Mouse (Mus musculus) CH12.LX (cell line): Measurements from ENCODE around the gene Pgap1. TPM values are rescaled to one million over a fixed set of nuclear protein-coding genes. Genes with fewer than 3 reads are reported as not detected.

Source experiments
- DNase-seq: peaks from one replicate; pipeline ENCODE4 v3.0.0-alpha.2; 2013; ENCODE audit errors: extremely low read depth
- H3K27ac ChIP-seq: 2 replicates; pipeline ENCODE4 v1.5.1; 2012; ENCODE audit warnings: low read depth, mild to moderate bottlenecking, control low read depth, moderate library complexity; ENCODE audit not compliant: insufficient read depth
- H3K27me3 ChIP-seq: replicated peaks from 2 replicates; pipeline ENCODE3; 2012; ENCODE audit warnings: inconsistent platforms
- H3K36me3 ChIP-seq, 2 experiments: replicated peaks in 1 of 2; 2 replicates each; pipeline versions ENCODE3 to v1.6.1; 2012; ENCODE audit warnings: inconsistent platforms in 1 of 2, low read length in 1 of 2, mild to moderate bottlenecking in 1 of 2, mixed read lengths in 1 of 2, moderate library complexity in 1 of 2; ENCODE audit not compliant: control insufficient read depth in 1 of 2, insufficient read depth in 1 of 2
- H3K4me1 ChIP-seq, 2 experiments: 2 replicates each; pipeline ENCODE4 v1.6.1; 2012; ENCODE audit warnings: inconsistent platforms in 1 of 2, moderate library complexity in 1 of 2; ENCODE audit not compliant: insufficient read depth in 2 of 2, control insufficient read depth in 1 of 2
- H3K4me2 ChIP-seq: 2 replicates; pipeline ENCODE4 v1.6.1; 2012; ENCODE audit warnings: low read depth, mild to moderate bottlenecking, control low read depth; ENCODE audit not compliant: poor library complexity, insufficient read depth, severe bottlenecking
- H3K4me3 ChIP-seq, 3 experiments: fragments of 150-350 bp in 1 of 3; sonication (generic) in 1 of 3; replicated peaks in 1 of 3; 2 replicates each; pipeline versions ENCODE3 to v1.5.1; 2011 to 2012; ENCODE audit warnings: low read depth in 2 of 3, low read length in 2 of 3, mild to moderate bottlenecking in 2 of 3, moderate library complexity in 2 of 3, control low read depth in 1 of 3, improper control_type of control experiment in 1 of 3, inconsistent platforms in 1 of 3, mixed read lengths in 1 of 3; ENCODE audit not compliant: poor library complexity in 1 of 3
- H3K79me2 ChIP-seq: replicated peaks from 2 replicates; pipeline ENCODE4 v1.6.1; 2012; ENCODE audit warnings: mild to moderate bottlenecking, moderate library complexity; ENCODE audit not compliant: control insufficient read depth, poor library complexity, insufficient read depth, severe bottlenecking; ENCODE audit errors: extremely low read depth
- H3K9ac ChIP-seq: 2 replicates; pipeline ENCODE4 v1.6.1; 2012; ENCODE audit warnings: low read depth, mild to moderate bottlenecking, control low read depth, moderate library complexity; ENCODE audit not compliant: insufficient read depth
- H3K9me3 ChIP-seq: replicated peaks from 2 replicates; pipeline ENCODE3; 2012; ENCODE audit warnings: low read length, inconsistent platforms, mixed read lengths
- BHLHE40 ChIP-seq: IDR thresholded peaks from 2 replicates; pipeline ENCODE4 v1.6.1; 2011; ENCODE audit warnings: mild to moderate bottlenecking, low read depth, low read length, improper control_type of control experiment
- CHD2 ChIP-seq: IDR thresholded peaks from 2 replicates; pipeline ENCODE4 v1.6.1; 2011; ENCODE audit warnings: low read length, improper control_type of control experiment
- ELF1 ChIP-seq: IDR thresholded peaks from 2 replicates; pipeline ENCODE4 v1.6.1; 2014; ENCODE audit warnings: low read depth, mild to moderate bottlenecking, inconsistent platforms, low read length, improper control_type of control experiment
- ETS1 ChIP-seq: conservative IDR thresholded peaks from 2 replicates; pipeline ENCODE4 v1.6.1; 2012; ENCODE audit warnings: low read depth, mild to moderate bottlenecking, inconsistent platforms, low read length, improper control_type of control experiment, moderate library complexity
- KAT2A ChIP-seq: IDR thresholded peaks from 2 replicates; pipeline ENCODE4 v1.6.1; 2012; ENCODE audit warnings: low read length, improper control_type of control experiment, inconsistent platforms; ENCODE audit not compliant: insufficient replicate concordance
- MAFK ChIP-seq: IDR thresholded peaks from 2 replicates; pipeline ENCODE4 v1.6.1; 2011; ENCODE audit warnings: low read length, improper control_type of control experiment; ENCODE audit not compliant: insufficient replicate concordance
- MAZ ChIP-seq: IDR thresholded peaks from 2 replicates; pipeline ENCODE4 v1.6.1; 2012; ENCODE audit warnings: low read depth, mild to moderate bottlenecking, inconsistent platforms, low read length, improper control_type of control experiment, moderate library complexity
- MYC ChIP-seq: IDR thresholded peaks from 2 replicates; pipeline ENCODE4 v1.6.1; 2011; ENCODE audit warnings: low read depth, mild to moderate bottlenecking, improper control_type of control experiment, low read length
- NELFE ChIP-seq: IDR thresholded peaks from 2 replicates; pipeline ENCODE4 v1.6.1; 2011; ENCODE audit warnings: low read depth, low read length, improper control_type of control experiment
- NRF1 ChIP-seq: IDR thresholded peaks from 2 replicates; pipeline ENCODE4 v1.6.1; 2014; ENCODE audit warnings: low read depth, mild to moderate bottlenecking, inconsistent platforms, low read length, improper control_type of control experiment, moderate library complexity
- RAD21 ChIP-seq: IDR thresholded peaks from 2 replicates; pipeline ENCODE4 v1.6.1; 2011; ENCODE audit warnings: low read depth, mild to moderate bottlenecking, low read length, improper control_type of control experiment, moderate library complexity
- SIN3A ChIP-seq: IDR thresholded peaks from 2 replicates; pipeline ENCODE4 v1.6.1; 2012; ENCODE audit warnings: low read length, improper control_type of control experiment, inconsistent platforms
- USF1 ChIP-seq: IDR thresholded peaks from 2 replicates; pipeline ENCODE4 v1.6.1; 2014; ENCODE audit warnings: low read depth, mild to moderate bottlenecking, inconsistent platforms, low read length, improper control_type of control experiment
- ZKSCAN1 ChIP-seq: IDR thresholded peaks from 2 replicates; pipeline ENCODE4 v1.6.1; 2012; ENCODE audit warnings: low read depth, inconsistent platforms, low read length, improper control_type of control experiment, borderline replicate concordance
- dilution Hi-C: fragments of 300-500 bp; cut with MboI; formaldehyde crosslinking; loops from 2 replicates; pipeline ENCODE4 v1.14.3; 2020; ENCODE audit warnings: low sequenced_read_pairs; ENCODE audit not compliant: extremely low pct_unique_long_range_greater_than_20kb, extremely low pct_ligation_motif_present
- in situ Hi-C: fragments of 300-500 bp; cut with MboI; formaldehyde crosslinking; loops from 3 replicates; pipeline ENCODE4 v1.14.3; 2019; ENCODE audit warnings: low sequenced_read_pairs, low pct_ligation_motif_present, low pct_unique_long_range_greater_than_20kb, mixed read lengths
- polyA plus RNA-seq: library from polyadenylated mRNA; unstranded; fragments of >175 nt; gene quantifications from 2 replicates; pipeline ENCODE4 v1.2.1, GENCODE M21; 2012; ENCODE audit warnings: low read depth; ENCODE audit not compliant: insufficient read length
- total RNA-seq, 2 experiments: library from RNA; depleted of rRNA; stranded (reverse); fragments of 300-350 nt in 1 of 2; fragments of >200 nt in 1 of 2; gene quantifications; 2 replicates each; pipeline ENCODE4 v1.2.3; 2012 to 2014

The Pgap1 gene
- total and polyA plus RNA-seq, 3 experiments = 2.2 to 6.3 (median 3.4) TPM

GRCm38 (mm10) chr1:54443641-54444040, 113.8 kb downstream of the Pgap1 start:
- in situ Hi-C loops = no loop called here
- no peak for DNase-seq
- peak; percentile 66 for TF ChIP-seq NRF1
- no peak for TF ChIP-seq MAZ
- Histone ChIP-seq H3K4me1 (peaks cover under 1 to 2% of the 10 kb centered on the region in 2 experiments; a peak in 1 of 4 replicates), H3K4me3 (no peak overlapping the region), H3K79me2 (no peaks in the 10 kb centered on the region), H3K9ac (no peak overlapping the region), H3K4me2 (no peak overlapping the region), H3K9me3 (no peaks in the 10 kb centered on the region), H3K36me3 (no peaks in the 10 kb centered on the region), H3K27me3 (peaks cover 17% of the 10 kb centered on the region), H3K27ac (no peak overlapping the region)
- dilution Hi-C loops = no loop called here

- peaks cover 4 to 17% of the 10 kb centered on the region in 2 experiments for H3K36me3 ChIP-seq
- H3K4me1 ChIP-seq = peaks cover 5 to 10% of the 10 kb centered on the region in 2 experiments; a peak in 3 of 4 replicates
- H3K79me2 ChIP-seq = peaks cover 10% of the 10 kb centered on the region
- no peaks in the 10 kb centered on the region for H3K9me3 ChIP-seq
- no peak overlapping the region for H3K4me2 ChIP-seq
- DNase-seq = no peak
- H3K27me3 ChIP-seq = peaks cover 7% of the 10 kb centered on the region
- H3K9ac ChIP-seq = no peak overlapping the region
- dilution Hi-C loops (no loop called here), in situ Hi-C loops (no loop called here)
- H3K27ac ChIP-seq = no peak overlapping the region
- no peak for TF ChIP-seq NRF1
- TF ChIP-seq ETS1 = no peak
- TF ChIP-seq MAFK = no peak
- no peak for TF ChIP-seq MYC
- no peak for TF ChIP-seq ELF1
- no peak for TF ChIP-seq SIN3A
- no peak for TF ChIP-seq RAD21
- TF ChIP-seq ZKSCAN1 = no peak
- no peak for TF ChIP-seq NELFE
- TF ChIP-seq BHLHE40 = no peak
- TF ChIP-seq USF1 = no peak
- TF ChIP-seq KAT2A = no peak
- no peak for TF ChIP-seq CHD2
- H3K4me3 ChIP-seq = peak overlapping the region in 2 of 3 experiments; percentile 84 to 92
Observed at GRCm38 (mm10) chr1:54439080-54439476, 118.4 kb downstream of the Pgap1 start.
